Mouse (Mus musculus) small intestine, adult 10 weeks (tissue): ENCODE results near the gene Dnajc22. TPM values are rescaled to one million over a fixed set of nuclear protein-coding genes. Genes with fewer than 3 reads are reported as not detected.

Experiments used
- polyA plus RNA-seq: library from polyadenylated mRNA; stranded (reverse); fragments of 350-450 nt; fragmentation: Illumina TruSeq; extraction: RNeasy Lipid Tissue Mini Kit (QIAGEN cat#74804); gene quantifications from one replicate; pipeline ENCODE4 v1.2.3, GENCODE M21; 2014; ENCODE audit warnings: low replicate concordance

Dnajc22 gene
- 11.9 TPM for polyA plus RNA-seq

GRCm38 (mm10) chr15:99092870-99093269 lies at the start of gene Dnajc22:
TSS of gene Dnajc22 (plus strand) at chr15:99093170.

GRCm38 (mm10) chr15:99055040-99055439 lies 37.9 kb upstream of the Dnajc22 start, which contains the start of gene Prph:
TSS of gene Prph (plus strand) at chr15:99055174.

GRCm38 (mm10) chr15:99074019-99074599 lies 18.9 kb upstream of the Dnajc22 start, which contains the start of gene Troap:
TSS of gene Troap (plus strand) at chr15:99074575.

GRCm38 (mm10) chr15:99087253-99088075 lies 5.5 kb upstream of the Dnajc22 start, which contains the start of gene C1ql4:
TSS of gene C1ql4 (minus strand) at chr15:99087817.

GRCm38 (mm10) chr15:99125711-99126080 lies 32.7 kb downstream of the Dnajc22 start, which contains the start of gene Spats2:
TSS of gene Spats2 (plus strand) at chr15:99125916.

Other genes with a start within 250 kb of the Dnajc22 start
- gene Kmt2d, start 222.0 kb upstream of the Dnajc22 start, polyA plus RNA-seq = 1.7 TPM
- gene Rhebl1, start 198.6 kb upstream of the Dnajc22 start, polyA plus RNA-seq = 13.2 TPM
- not detected for gene Dhh, start 194.6 kb upstream of the Dnajc22 start, polyA plus RNA-seq
- gene Lmbr1l, start 174.9 kb upstream of the Dnajc22 start, polyA plus RNA-seq = 4.2 TPM
- 12.4 TPM for gene Tuba1b, start 158.6 kb upstream of the Dnajc22 start, polyA plus RNA-seq
- gene Gm49450, start 139.6 kb upstream of the Dnajc22 start, polyA plus RNA-seq = not detected
- gene Tuba1a, start 139.5 kb upstream of the Dnajc22 start, polyA plus RNA-seq = 18.2 TPM
- gene Tuba1c, start 63.3 kb upstream of the Dnajc22 start, polyA plus RNA-seq = 10.2 TPM
- gene Prph, start 38.0 kb upstream of the Dnajc22 start, polyA plus RNA-seq = 0.45 TPM
- 0.71 TPM for gene Troap, start 18.6 kb upstream of the Dnajc22 start, polyA plus RNA-seq
- gene C1ql4, start 5.4 kb upstream of the Dnajc22 start, polyA plus RNA-seq = not detected
- gene Spats2, start 32.7 kb downstream of the Dnajc22 start, polyA plus RNA-seq = 11.5 TPM
- not detected for gene Kcnh3, start 131.7 kb downstream of the Dnajc22 start, polyA plus RNA-seq
- gene Mcrs1, start 158.8 kb downstream of the Dnajc22 start, polyA plus RNA-seq = not detected
- gene Prpf40b, start 201.9 kb downstream of the Dnajc22 start, polyA plus RNA-seq = 1.1 TPM
- not detected for gene Fam186b, start 202.7 kb downstream of the Dnajc22 start, polyA plus RNA-seq